Comparison of ENCODE assay signal across 31 mouse cellular contexts in genomic region chr1:23568106-23568505, GRCm38 (mm10).
"Had no signal": no experiment of that assay in that cellular context is flagged by ENCODE, and none has a peak within 500 bp of the region (broad histone marks: within the 10 kb centered on the region; RNA-seq: fewer than 3 reads in every experiment).

No protein-coding gene starts in this region.

- DNase-seq: left cerebral cortex, postnatal 4 days; liver; liver, embryonic 13.5 days; liver, postnatal 0 days; lung, adult 18-20 months; lung, adult 2 months; lung, embryonic 14.5 days; lung, postnatal 10 days; lung, postnatal 14 days; lung, postnatal 36 days; lung, postnatal 4 days; midbrain, embryonic 14.5 days had no signal

- H3K27me3 ChIP-seq: limb, embryonic 12.5 days; limb, embryonic 13.5 days; limb, embryonic 15.5 days; liver, embryonic 12.5 days; liver, embryonic 13.5 days; liver, embryonic 15.5 days; lung, embryonic 15.5 days; megakaryocyte, embryonic 14.5 days; midbrain, embryonic 12.5 days; midbrain, embryonic 13.5 days; midbrain, embryonic 15.5 days; neural tube, embryonic 12.5 days had no signal

- H3K9ac ChIP-seq: limb, embryonic 12.5 days; limb, embryonic 13.5 days; limb, embryonic 15.5 days; liver, embryonic 12.5 days; liver, embryonic 13.5 days; liver, embryonic 14.5 days; liver, embryonic 15.5 days; liver, postnatal 0 days; lung, embryonic 14.5 days; lung, embryonic 15.5 days; midbrain, embryonic 12.5 days; midbrain, embryonic 13.5 days; midbrain, embryonic 15.5 days; neural tube, embryonic 12.5 days had no signal

- H3K9me3 ChIP-seq: limb, embryonic 10.5 days; limb, embryonic 12.5 days; limb, embryonic 13.5 days; limb, embryonic 15.5 days; liver, embryonic 12.5 days; liver, embryonic 13.5 days; liver, embryonic 15.5 days; lung, embryonic 15.5 days; midbrain, embryonic 10.5 days; midbrain, embryonic 12.5 days; midbrain, embryonic 13.5 days; midbrain, embryonic 15.5 days; neural tube, embryonic 12.5 days had no signal

- H3K4me1 ChIP-seq: limb, embryonic 10.5 days; limb, embryonic 12.5 days; limb, embryonic 13.5 days; limb, embryonic 15.5 days; liver, embryonic 12.5 days; liver, embryonic 13.5 days; liver, embryonic 15.5 days; lung, embryonic 15.5 days; megakaryocyte, embryonic 14.5 days; midbrain, embryonic 10.5 days; midbrain, embryonic 12.5 days; midbrain, embryonic 13.5 days; midbrain, embryonic 15.5 days; neural tube, embryonic 12.5 days had no signal

- H3K4me2 ChIP-seq: limb, embryonic 12.5 days; limb, embryonic 13.5 days; limb, embryonic 15.5 days; liver, embryonic 11.5 days; liver, embryonic 12.5 days; liver, embryonic 13.5 days; liver, embryonic 15.5 days; lung, embryonic 14.5 days; lung, embryonic 15.5 days; midbrain, embryonic 12.5 days; midbrain, embryonic 13.5 days; midbrain, embryonic 15.5 days; neural tube, embryonic 12.5 days had no signal

- H3K36me3 ChIP-seq: limb, embryonic 10.5 days; limb, embryonic 12.5 days; limb, embryonic 13.5 days; limb, embryonic 15.5 days; liver, embryonic 12.5 days; liver, embryonic 13.5 days; liver, embryonic 15.5 days; lung, embryonic 15.5 days; midbrain, embryonic 10.5 days; midbrain, embryonic 12.5 days; midbrain, embryonic 13.5 days; midbrain, embryonic 15.5 days; neural tube, embryonic 12.5 days had no signal

- H3K4me3 ChIP-seq: limb, embryonic 10.5 days; limb, embryonic 12.5 days; limb, embryonic 13.5 days; limb, embryonic 15.5 days; liver, embryonic 12.5 days; liver, embryonic 13.5 days; liver, embryonic 15.5 days; lung, embryonic 15.5 days; megakaryocyte, embryonic 14.5 days; midbrain, embryonic 10.5 days; midbrain, embryonic 12.5 days; midbrain, embryonic 13.5 days; midbrain, embryonic 15.5 days; myocyte; neural tube, embryonic 12.5 days had no signal

- H3K27ac ChIP-seq: limb, embryonic 10.5 days; limb, embryonic 12.5 days; limb, embryonic 13.5 days; limb, embryonic 15.5 days; liver, embryonic 12.5 days; liver, embryonic 13.5 days; liver, embryonic 14.5 days; liver, embryonic 15.5 days; lung, embryonic 15.5 days; macrophage; midbrain, embryonic 10.5 days; midbrain, embryonic 12.5 days; midbrain, embryonic 13.5 days; midbrain, embryonic 15.5 days; neural tube, embryonic 12.5 days had no signal

- ATAC-seq: liver, embryonic 12.5 days; liver, postnatal 0 days; lung, postnatal 0 days; midbrain, embryonic 13.5 days; midbrain, embryonic 15.5 days; midbrain, embryonic 16.5 days had no signal
